Mouse (Mus musculus) stomach, postnatal 0 days (tissue): ENCODE measurements around the gene Ush2a.

Source experiments
- CTCF ChIP-seq: IDR thresholded peaks from 2 replicates; pipeline ENCODE4 v1.5.1; 2016; ENCODE audit warnings: antibody characterized with exemption, low read depth, mild to moderate bottlenecking, moderate library complexity
- EP300 ChIP-seq: optimal IDR thresholded peaks from 2 replicates; pipeline ENCODE3; 2016; ENCODE audit warnings: antibody characterized with exemption

DNA sequence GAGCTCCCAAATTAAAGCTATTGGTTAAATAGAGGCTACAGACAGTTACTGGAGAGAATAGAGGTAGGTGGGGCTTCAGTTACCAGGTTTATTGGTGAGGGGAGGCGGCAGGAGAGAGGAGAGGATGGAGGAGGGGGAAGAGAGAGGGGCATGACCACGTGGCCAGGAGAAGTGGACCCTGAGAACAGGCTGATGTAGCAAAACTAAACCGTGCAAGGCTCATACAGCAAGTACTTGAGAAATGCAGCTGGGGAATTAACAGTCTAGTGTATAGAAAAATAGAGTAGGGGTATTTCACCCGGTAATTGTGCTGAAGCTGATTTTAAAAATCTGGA is 751.7 kb downstream of the Ush2a start:
- no peak for TF ChIP-seq EP300
- TF ChIP-seq CTCF: no peak
